Mouse (Mus musculus) natural killer cell, adult 2 months (primary cell): ENCODE measurements around the gene Vmn2r60.
"Not testable (repeated sequence)": the region's sequence is repeated elsewhere in the genome, so short reads cannot be mapped to it uniquely, and the experiment has no call there.

ENCODE experiments used
- DNase-seq, 2 experiments: peaks; one replicate each; pipeline ENCODE4 v3.0.0; 2022; ENCODE audit warnings: low spot score in 2 of 2

Gene Vmn2r60

DNA sequence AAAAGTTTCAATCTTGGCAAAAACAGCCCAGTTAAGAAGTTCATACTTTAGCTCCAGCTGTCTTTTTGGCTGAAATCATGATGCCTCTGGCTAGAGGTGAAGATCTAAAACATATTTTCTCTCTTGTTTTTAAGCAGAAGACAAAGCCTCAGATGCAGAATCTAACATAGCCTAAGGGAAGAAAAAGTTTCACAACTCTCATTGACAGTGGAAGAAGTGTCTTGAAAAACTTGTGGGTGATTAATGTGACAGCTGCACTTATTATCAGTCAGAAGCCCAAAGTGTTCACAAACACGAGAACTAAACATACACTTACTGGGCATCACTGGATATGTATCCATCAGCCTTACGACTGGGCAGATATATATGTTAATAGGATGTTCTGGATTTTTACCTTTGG lies at the start of gene Vmn2r60:
Gene Vmn2r60 (plus strand): TSS at position 301 of the 400 bp plus-strand sequence.
- no peak for DNase-seq

GRCm38 (mm10) chr7:42058923-42059322 lies 48.6 kb upstream of the Vmn2r60 start, which contains the start of gene Vmn2r59:
Gene Vmn2r59 (minus strand): TSS chr7:42059023.
- DNase-seq, result no peak

DNA sequence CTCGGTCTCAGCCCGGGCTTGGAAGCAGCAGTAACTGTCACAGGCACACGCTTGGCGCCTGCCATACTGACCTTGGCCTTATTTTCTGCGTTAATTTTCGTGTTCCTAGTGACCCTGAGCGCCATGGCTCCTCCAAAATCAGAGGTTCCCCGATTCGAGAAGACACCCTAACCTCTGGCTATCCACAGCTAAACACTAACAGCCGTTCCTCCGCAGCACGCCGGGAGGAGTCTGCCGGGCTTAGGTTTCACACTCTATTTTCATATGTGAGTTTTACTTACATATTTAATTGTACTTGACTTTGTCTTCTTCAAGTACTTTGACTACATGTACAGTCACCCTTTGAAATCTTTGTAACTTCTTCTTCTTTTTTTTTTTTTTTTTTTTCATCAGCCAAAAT lies 509 bp upstream of the Vmn2r60 start:
- not testable (repeated sequence) for DNase-seq
